Mouse (Mus musculus) adrenal gland, postnatal 4 days (tissue): ENCODE results near the gene Anapc7. TPM values are rescaled to one million over a fixed set of nuclear protein-coding genes. Genes with fewer than 3 reads are reported as not detected.
A peak's percentile ranks its signal among the peaks of the same experiment; 100 is the strongest.
"Not testable (repeated sequence)": the region's sequence is repeated elsewhere in the genome, so short reads cannot be mapped to it uniquely, and the experiment has no call there.

Source experiments
- DNase-seq, 2 experiments: peaks; one replicate each; pipeline ENCODE4 v3.0.0; 2021 to 2022; ENCODE audit warnings: low spot score in 2 of 2, mixed read lengths in 2 of 2
- total RNA-seq, 2 experiments: library from RNA; stranded (reverse); gene quantifications; 2 replicates each; pipeline ENCODE4 v1.2.3; 2021

Gene Anapc7
- total RNA-seq, 2 experiments from 2014 or later, result 54.5 to 60.0 TPM

- DNase-seq, result no peak
Measured at GRCm38 (mm10) chr5:122402772-122403171, 18.7 kb upstream of the Anapc7 start.

GRCm38 (mm10) chr5:122403362-122403761, 18.1 kb upstream of the Anapc7 start:
- DNase-seq, result no peak

GRCm38 (mm10) chr5:122405537-122405936, 16.0 kb upstream of the Anapc7 start:
- DNase-seq, result no peak

GRCm38 (mm10) chr5:122409692-122410645, 11.5 kb upstream of the Anapc7 start:
- DNase-seq, result no peak

- no peak for DNase-seq
Measured at GRCm38 (mm10) chr5:122411892-122412291, 9.6 kb upstream of the Anapc7 start.

- no peak for DNase-seq
Measured at GRCm38 (mm10) chr5:122412826-122413225, 8.7 kb upstream of the Anapc7 start.

GRCm38 (mm10) chr5:122414351-122414750, 7.1 kb upstream of the Anapc7 start:
- no peak for DNase-seq

- no peak for DNase-seq
Measured at GRCm38 (mm10) chr5:122415465-122415864, 6.0 kb upstream of the Anapc7 start.

- DNase-seq, result not testable (repeated sequence)
Measured at GRCm38 (mm10) chr5:122420676-122421075, 817 bp upstream of the Anapc7 start.

- peak; percentile 75 to 84 for DNase-seq
Measured at GRCm38 (mm10) chr5:122422071-122422964, 825 bp downstream of the Anapc7 start.

GRCm38 (mm10) chr5:122423083-122423482, 1.6 kb downstream of the Anapc7 start:
- no peak for DNase-seq

GRCm38 (mm10) chr5:122425550-122425949, 4.1 kb downstream of the Anapc7 start:
- DNase-seq, result no peak

GRCm38 (mm10) chr5:122430036-122430775, 8.7 kb downstream of the Anapc7 start:
- DNase-seq, result no peak

GRCm38 (mm10) chr5:122431221-122431620, 9.7 kb downstream of the Anapc7 start:
- no peak for DNase-seq

- no peak for DNase-seq
Measured at GRCm38 (mm10) chr5:122434541-122434940, 13.0 kb downstream of the Anapc7 start.

GRCm38 (mm10) chr5:122439400-122440094, 18.1 kb downstream of the Anapc7 start:
- DNase-seq, result no peak

GRCm38 (mm10) chr5:122440095-122440630, 18.7 kb downstream of the Anapc7 start:
- DNase-seq, result no peak

- no peak for DNase-seq
Measured at GRCm38 (mm10) chr5:122444492-122444891, 23.0 kb downstream of the Anapc7 start.

- no peak for DNase-seq
Measured at GRCm38 (mm10) chr5:122445051-122445610, 23.6 kb downstream of the Anapc7 start.

- DNase-seq, result no peak
Measured at GRCm38 (mm10) chr5:122447857-122448256, 26.4 kb downstream of the Anapc7 start.
